Mouse (Mus musculus): Measurements from ENCODE around the gene Pnpla5.
"Not testable (repeated sequence)": the region's sequence is repeated elsewhere in the genome, so short reads cannot be mapped to it uniquely, and the experiment has no call there.

The Pnpla5 gene

GRCm38 (mm10) chr15:84123075-84123474 is at the start of gene Pnpla5:
TSS of gene Pnpla5 (minus strand) at chr15:84123175.
- DNase-seq: no peak

DNA sequence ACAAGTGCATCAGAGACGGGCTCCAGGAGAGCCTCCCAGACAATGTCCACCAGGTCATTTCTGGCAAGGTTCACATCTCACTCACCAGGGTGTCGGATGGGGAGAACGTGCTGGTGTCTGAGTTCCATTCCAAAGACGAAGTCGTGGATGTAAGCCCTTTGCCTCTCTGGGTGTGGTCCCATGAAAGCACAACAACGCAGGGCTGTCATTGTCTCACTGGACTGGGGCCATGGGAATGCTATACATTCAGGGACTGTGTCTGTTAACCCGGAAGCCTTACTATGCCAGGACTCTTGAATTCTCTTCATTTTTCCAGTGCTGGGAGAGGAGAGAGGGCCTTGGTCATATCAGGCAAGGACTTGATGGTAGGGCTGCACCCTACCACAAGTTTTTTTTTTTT is 48.2 kb upstream of the Pnpla5 start:
- no peak for DNase-seq

DNA sequence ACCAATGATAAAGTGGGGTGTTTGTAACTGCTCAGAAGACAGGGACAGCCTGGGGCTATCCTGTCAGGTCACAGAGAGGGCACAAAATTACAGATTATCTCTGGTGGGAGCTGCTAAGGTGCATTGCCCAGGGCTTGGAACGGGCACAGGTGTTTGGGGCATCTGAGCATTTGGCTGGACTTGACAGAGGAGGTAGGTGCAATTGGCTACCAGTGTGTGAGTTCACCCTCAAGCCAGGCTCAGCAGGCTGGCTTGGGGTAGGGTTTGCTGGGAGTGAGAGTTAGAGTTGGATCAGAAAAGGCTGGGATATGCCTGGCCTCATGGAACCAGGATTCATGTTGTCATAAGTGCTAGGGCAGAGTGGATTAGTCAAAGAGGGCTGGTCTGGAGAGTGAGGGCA is 46.5 kb upstream of the Pnpla5 start:
- DNase-seq: no peak

DNA sequence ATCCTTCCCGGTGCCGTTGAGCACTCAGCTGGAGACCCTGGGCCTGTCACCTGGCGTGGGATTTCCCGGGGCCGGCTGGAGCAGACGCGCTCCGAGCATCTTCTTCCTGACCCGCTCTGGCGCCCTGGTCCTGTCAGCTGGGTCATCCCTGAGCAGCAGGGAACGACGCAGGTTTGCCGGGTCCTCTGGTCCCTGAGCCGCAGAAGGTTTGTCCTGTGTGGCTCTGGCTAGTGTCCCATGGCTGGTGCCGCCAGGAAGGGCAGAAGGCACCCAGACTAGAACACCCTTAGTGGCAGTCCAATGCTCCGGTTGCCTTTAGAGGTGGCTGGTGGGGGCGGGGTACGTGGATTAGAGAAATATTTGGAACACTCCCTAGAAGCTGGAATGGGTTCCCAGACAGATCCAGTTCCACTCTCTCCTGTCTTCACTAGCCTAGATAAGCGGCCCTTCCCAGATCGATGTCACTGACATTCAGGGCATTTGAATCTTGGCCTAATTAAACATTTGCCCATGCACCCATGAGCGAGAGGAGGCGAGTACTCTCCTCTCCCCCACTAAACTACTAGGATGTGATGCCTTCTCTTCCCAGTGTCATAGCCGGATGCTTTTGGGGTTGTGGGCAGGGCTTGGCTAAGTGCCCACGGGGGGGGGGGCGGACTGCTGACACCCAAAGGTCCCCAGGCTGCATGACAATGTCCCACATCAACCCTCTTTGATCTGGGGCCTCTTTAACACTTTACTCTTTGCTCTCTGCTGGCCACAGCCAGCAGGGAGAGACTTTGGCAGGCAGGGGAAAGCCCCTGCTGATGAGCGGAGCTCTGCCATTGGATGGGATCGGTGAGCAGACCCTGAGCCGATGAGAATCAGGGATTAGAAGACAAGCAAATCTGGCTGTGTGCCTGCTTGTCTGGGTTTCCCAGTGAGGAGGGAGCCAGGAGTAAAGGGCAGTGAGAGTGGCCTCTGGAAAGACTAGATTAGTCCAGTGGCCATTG is 45.5 kb upstream of the Pnpla5 start:
- DNase-seq: no peak

DNA sequence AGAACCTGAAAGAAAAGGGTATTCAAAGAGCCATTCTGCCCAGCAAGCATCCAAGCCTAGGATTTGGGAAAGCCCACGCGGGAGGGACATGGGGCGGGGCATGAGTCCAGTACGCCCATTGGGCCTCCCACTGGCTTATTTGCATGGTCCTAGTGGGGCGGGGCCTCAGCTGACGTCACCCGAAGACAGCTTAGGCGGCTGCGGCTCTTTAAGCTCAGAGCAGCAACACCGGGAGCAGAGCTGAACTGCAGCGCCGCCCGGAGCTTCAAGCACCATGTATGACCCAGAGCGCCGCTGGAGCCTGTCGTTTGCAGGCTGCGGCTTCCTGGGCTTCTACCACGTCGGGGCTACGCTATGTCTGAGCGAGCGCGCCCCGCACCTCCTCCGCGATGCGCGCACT is 44.6 kb upstream of the Pnpla5 start, which contains the start of gene Pnpla3:
Gene Pnpla3 (plus strand): TSS at position 238 of the 400 bp plus-strand sequence.
- peak; percentile 99 for DNase-seq

- DNase-seq: no peak
These were observed 43.8 kb upstream of the Pnpla5 start for GRCm38 (mm10) chr15:84166818-84167217.

GRCm38 (mm10) chr15:84161871-84162270 is 38.9 kb upstream of the Pnpla5 start:
- no peak for DNase-seq

- DNase-seq: not testable (repeated sequence)
These were observed 34.6 kb upstream of the Pnpla5 start for GRCm38 (mm10) chr15:84157530-84157929.

GRCm38 (mm10) chr15:84156158-84156557 is 33.2 kb upstream of the Pnpla5 start:
- no peak for DNase-seq

- DNase-seq: no peak
These were observed 18.0 kb upstream of the Pnpla5 start for GRCm38 (mm10) chr15:84140929-84141328.

- DNase-seq: no peak
These were observed 17.1 kb upstream of the Pnpla5 start for GRCm38 (mm10) chr15:84140109-84140508.

- DNase-seq: peak; percentile 65
These were observed 16.6 kb upstream of the Pnpla5 start for GRCm38 (mm10) chr15:84139592-84140005.

DNA sequence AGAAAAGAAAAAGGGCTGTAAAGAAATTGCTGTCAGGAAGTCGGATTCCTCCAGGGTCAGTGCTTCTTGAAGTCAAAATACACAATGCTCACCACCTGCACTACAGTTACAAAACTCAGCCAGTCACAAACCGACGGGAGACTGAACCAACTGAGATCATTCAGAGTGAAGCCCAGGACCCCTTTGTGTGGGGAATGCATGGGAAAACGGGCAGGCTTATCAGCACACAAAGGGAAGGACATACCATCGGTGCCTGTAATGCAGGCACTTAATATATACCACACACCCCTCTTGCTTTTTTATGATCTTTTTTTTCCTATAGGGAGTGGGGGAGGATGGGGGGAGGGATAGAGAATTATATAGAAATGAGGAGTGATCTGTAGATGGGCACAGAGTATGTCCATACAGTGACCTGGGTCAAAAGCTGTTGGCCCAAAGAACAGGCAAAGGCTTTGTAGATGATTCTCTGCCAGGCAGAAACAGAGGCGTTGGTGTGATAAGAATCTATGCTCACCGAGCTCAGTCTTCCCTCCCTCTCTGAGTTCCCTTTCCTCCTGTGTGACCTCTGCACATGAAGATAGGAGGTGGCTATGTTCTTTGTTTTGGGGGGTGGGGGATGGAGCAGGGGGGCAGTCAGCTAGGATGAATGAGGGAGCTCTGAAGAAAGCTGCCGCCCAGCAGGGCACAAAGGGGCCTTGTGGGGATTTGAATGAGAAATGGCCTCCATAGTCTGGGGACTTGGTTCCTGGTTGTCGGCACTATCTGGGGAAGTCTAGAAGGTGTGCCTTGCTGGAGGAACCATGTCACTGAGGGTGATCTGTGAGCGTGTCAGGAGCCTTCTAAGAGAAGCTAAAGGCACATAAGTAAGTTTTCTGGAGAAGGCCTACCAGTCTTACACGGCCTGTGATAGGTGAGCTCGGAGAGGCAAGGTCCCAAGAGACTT is 13.8 kb upstream of the Pnpla5 start:
- no peak for DNase-seq

DNA sequence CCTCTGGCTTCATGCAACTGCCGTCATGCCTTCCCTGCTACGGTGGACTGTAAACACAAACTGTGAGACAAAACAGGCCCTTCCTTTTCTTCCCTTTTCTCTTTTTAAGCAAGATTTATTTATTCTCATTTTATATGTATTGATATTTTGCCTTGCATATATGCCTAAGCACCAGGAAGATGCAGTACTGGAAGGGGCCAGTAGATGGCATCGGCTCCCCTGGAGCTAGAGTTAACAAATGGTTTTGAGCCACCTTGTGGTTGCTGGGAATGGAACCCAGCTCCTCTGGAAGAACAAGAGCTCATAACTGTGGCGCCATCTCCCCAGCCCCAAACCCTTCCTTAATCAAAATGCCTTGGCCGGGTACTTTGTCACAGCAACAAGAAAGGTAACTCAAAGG is 12.5 kb upstream of the Pnpla5 start:
- peak; percentile 36 for DNase-seq

DNA sequence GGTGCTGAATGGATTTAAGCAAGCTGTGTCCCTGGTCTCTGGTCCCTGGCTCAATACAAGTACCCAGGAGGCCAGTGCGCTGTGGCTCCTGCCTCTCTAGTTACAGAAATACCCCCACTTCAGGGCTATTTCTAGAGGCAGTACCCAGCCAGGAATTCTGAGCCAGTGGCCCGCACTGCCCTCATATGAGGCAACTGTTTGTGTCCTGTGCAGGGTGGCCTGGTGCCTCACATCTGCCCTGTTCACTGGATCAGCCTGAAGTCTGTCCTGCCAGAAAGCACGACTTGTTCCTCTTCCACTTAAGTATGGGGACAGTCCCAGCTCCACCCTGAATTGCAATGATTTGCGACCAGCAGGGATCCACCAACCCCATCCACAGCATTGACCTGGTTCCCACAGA is 10.5 kb upstream of the Pnpla5 start:
- DNase-seq: peak; percentile 12

DNA sequence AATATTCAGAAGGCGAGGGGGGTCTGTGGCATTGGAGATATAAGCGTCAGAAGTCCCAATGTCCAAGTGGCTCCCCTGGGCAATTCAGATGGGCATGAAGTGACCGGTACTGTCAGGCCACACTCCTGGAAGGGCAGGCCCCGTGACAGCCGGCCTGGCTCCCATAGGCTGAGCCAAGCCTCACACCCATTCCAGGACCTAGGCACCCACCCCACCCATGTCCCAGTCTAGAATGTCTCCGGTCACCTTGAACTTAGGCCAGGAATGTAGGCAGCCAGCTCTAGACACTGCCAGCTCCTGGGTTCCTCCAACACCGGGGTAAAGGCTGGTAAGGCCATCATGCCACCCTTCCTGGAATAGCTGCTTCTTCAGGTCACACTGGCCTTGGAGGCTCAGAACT is 9.0 kb upstream of the Pnpla5 start:
- no peak for DNase-seq

DNA sequence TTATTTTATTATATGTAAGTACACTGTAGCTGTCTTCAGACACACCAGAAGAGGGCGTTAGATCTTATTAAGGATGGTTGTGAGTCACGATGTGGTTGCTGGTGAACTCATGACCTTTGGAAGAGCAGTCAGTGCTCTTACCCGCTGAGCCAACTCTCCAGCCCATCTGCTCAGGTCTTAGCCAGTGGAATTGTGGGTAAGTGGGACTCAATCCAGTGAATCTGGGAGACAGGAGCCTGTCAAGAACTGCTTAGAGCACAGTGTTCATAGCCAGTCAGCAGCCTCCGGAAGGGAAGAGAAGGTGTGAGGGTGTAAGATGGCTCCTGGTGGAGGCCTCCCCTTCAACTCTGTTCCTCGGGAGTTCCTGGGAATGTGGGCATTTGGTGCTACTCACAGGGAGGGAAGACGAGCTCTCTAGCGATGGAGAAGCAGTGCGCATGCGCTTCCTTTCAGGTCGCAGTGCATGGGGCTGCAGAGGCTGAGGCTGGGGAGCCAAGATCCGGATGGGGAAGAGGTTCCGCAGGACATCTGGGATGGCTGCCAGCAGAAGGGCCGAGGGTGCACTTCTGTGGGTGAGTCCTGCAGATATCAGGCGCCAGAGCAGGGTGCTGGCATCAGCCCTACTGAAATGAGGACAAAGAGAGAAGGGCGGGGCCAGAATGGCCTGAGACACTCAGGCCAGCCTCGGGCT is 8.3 kb upstream of the Pnpla5 start:
- peak; percentile 78 for DNase-seq

DNA sequence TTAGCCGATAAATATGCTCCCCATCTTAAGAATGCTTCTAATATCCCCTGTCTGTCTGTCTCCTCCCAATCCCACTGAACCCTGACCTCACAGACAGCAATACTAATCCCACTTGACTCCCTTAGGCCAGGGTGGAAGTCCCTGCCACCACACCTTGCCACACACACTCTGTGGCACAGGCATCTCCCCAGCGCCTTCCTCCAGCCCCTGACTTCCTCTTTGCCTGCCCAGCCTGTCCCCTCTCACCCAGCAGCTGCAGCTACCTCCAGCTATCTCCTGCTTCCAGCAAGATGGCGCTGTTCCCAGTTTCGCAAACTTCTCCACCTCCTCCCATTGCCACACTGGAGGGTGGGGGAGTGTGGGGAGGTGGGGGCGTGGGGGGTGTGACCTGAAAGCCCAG is 3.9 kb upstream of the Pnpla5 start:
- peak; percentile 29 for DNase-seq

GRCm38 (mm10) chr15:84126447-84126846 is 3.5 kb upstream of the Pnpla5 start:
- peak; percentile 46 for DNase-seq

GRCm38 (mm10) chr15:84124086-84124485 is 1.1 kb upstream of the Pnpla5 start:
- DNase-seq: no peak

DNA sequence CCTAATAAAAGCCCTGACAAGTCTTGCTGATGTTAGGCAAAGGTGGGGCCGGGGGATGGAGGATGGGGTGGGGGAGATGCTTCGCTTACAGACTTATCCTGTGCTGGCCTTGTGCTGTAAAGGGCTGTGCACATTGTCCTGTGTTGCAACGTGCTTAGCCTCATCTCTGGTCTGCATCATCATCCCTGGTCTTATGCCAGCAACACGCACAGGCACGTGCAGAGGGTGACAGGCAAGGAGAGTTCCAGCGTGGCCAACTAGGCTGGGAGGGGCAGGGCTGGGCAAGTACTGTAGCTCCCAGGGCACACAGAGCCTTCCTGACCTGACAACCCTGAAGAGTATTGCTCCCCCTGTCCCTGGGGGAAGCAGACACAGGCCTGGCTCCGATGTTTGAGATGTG is 1.9 kb downstream of the Pnpla5 start:
- DNase-seq: no peak

- peak; percentile 23 for DNase-seq
These were observed 2.4 kb downstream of the Pnpla5 start for GRCm38 (mm10) chr15:84120612-84121011.

- DNase-seq: no peak
These were observed 6.5 kb downstream of the Pnpla5 start for GRCm38 (mm10) chr15:84116466-84116865.
